Mouse (Mus musculus) testis, adult 2 months (tissue): ENCODE measurements around the gene B3galt1.

Source experiments
- CTCF ChIP-seq: fragments of 200-500 bp; IDR thresholded peaks from 2 replicates; pipeline ENCODE4 v1.5.1; 2012; ENCODE audit warnings: low read depth, mild to moderate bottlenecking, inconsistent platforms, low read length, moderate library complexity; ENCODE audit not compliant: control insufficient read depth, insufficient read depth, insufficient replicate concordance
- POLR2A ChIP-seq: fragments of 200-500 bp; IDR thresholded peaks from 2 replicates; pipeline ENCODE4 v1.6.1; 2012; ENCODE audit warnings: low read depth, mild to moderate bottlenecking, inconsistent platforms, low read length, moderate library complexity; ENCODE audit not compliant: control insufficient read depth

DNA sequence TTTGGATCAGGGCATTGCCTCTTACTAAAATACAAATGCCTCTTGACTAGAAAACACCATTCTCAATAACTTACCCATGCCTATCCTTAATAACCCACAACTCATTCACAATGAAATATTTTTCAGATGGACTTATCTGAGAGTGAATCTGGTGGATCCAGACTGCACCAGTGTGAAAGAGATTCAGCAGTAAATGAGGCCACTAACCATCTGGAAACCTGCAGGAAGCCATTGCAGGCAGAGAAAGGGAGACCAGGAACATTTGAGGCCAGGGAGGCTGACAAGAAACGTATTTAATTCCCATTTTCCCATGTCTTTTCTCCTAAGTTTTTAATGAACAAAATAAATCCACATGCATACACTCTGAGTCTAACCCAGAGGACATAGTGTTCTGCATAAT, 437.4 kb downstream of the B3galt1 start:
- TF ChIP-seq POLR2A, result no peak
- no peak for TF ChIP-seq CTCF
